8 mouse cellular contexts compared by ENCODE assay signal in genomic region chr14:54528007-54528393, GRCm38 (mm10). TPM values are rescaled to one million over a fixed set of nuclear protein-coding genes. Genes with fewer than 3 reads are reported as not detected.
DNase-seq lines count a peak whose midpoint lies in the region; ATAC-seq and TF ChIP-seq lines count a peak whose summit lies in the region.

No protein-coding gene starts in this region.

- no peaks in the 10 kb centered on the region for H3K27me3 ChIP-seq in kidney, embryonic 14.5 days (ENCODE audit: control insufficient read depth, insufficient read depth, low read length)
- no peaks in the 10 kb centered on the region for H3K27me3 ChIP-seq in embryonic facial prominence, embryonic 15.5 days
- no peaks in the 10 kb centered on the region for H3K27me3 ChIP-seq in hindbrain, embryonic 14.5 days (ENCODE audit: control insufficient read depth, insufficient read depth, low read length)
- H3K27me3 ChIP-seq in myocyte (ENCODE audit: control insufficient read depth, insufficient read depth, insufficient read length): no peaks in the 10 kb centered on the region

- peaks cover 12% of the 10 kb centered on the region; the same call in 1 of the 2 replicates for H3K4me1 ChIP-seq in kidney, embryonic 14.5 days (ENCODE audit: control insufficient read depth, insufficient read depth, low read length)
- peaks cover 18% of the 10 kb centered on the region for H3K4me1 ChIP-seq in embryonic facial prominence, embryonic 15.5 days
- H3K4me1 ChIP-seq in hindbrain, embryonic 14.5 days (replicated peaks; ENCODE audit: control insufficient read depth, insufficient read depth, low read length): no peaks in the 10 kb centered on the region; the same call in none of the 2 replicates

- H3K4me2 ChIP-seq in kidney, embryonic 14.5 days (replicated peaks; ENCODE audit: low read depth, low read length): peak overlapping the region; percentile 65; the same call in 1 of the 2 replicates
- peak overlapping the region; percentile 64 for H3K4me2 ChIP-seq in embryonic facial prominence, embryonic 15.5 days (replicated peaks)
- peak overlapping the region; percentile 73 for H3K4me2 ChIP-seq in hindbrain, embryonic 14.5 days (replicated peaks)
- H3K4me2 ChIP-seq in myocyte (ENCODE audit: low read depth): peak overlapping the region; percentile 68

- no peak for DNase-seq in kidney, adult 11 months
- no peak for DNase-seq in hindbrain, embryonic 14.5 days (ENCODE audit: low spot score)
- DNase-seq in ovary, postnatal 10 days (ENCODE audit: low spot score): no peak
- DNase-seq in retina, postnatal 1 day: no peak

- H3K27ac ChIP-seq in kidney, embryonic 14.5 days (ENCODE audit: low read depth, low read length): no peak overlapping the region
- 0 out of 2 replicates have a peak overlapping the region, but pooled peaks have one; percentile 22 for H3K27ac ChIP-seq in embryonic facial prominence, embryonic 15.5 days (replicated peaks)
- peak overlapping the region; percentile 87 for H3K27ac ChIP-seq in hindbrain, embryonic 14.5 days

- H3K4me3 ChIP-seq in kidney, embryonic 14.5 days (ENCODE audit: low read length): no peak overlapping the region
- peak overlapping the region; percentile 38 for H3K4me3 ChIP-seq in embryonic facial prominence, embryonic 15.5 days (replicated peaks)
- no peak overlapping the region for H3K4me3 ChIP-seq in hindbrain, embryonic 14.5 days (replicated peaks; ENCODE audit: low read length)
- H3K4me3 ChIP-seq in myocyte: no peak overlapping the region

- no peak for TF ChIP-seq POLR2A in myocyte (IDR thresholded peaks at IDR 0.05; ENCODE audit: insufficient read length, low read depth)

- no peaks in the 10 kb centered on the region for H3K9me3 ChIP-seq in kidney, embryonic 14.5 days (ENCODE audit: control insufficient read depth, low read length)
- no peaks in the 10 kb centered on the region for H3K9me3 ChIP-seq in embryonic facial prominence, embryonic 15.5 days (replicated peaks)
- no peaks in the 10 kb centered on the region for H3K9me3 ChIP-seq in hindbrain, embryonic 14.5 days (ENCODE audit: control insufficient read depth, low read length)

- 20% methylated on average over 5 of the region's 5 CpGs for WGBS in kidney, embryonic 14.5 days
- 12% methylated on average over 5 of the region's 5 CpGs for WGBS in embryonic facial prominence, embryonic 15.5 days
- 27% methylated on average over 5 of the region's 5 CpGs for WGBS in hindbrain, embryonic 14.5 days

- no peaks in the 10 kb centered on the region for H3K36me3 ChIP-seq in kidney, embryonic 14.5 days (ENCODE audit: control insufficient read depth, insufficient read depth, low read length)
- H3K36me3 ChIP-seq in embryonic facial prominence, embryonic 15.5 days: no peaks in the 10 kb centered on the region
- H3K36me3 ChIP-seq in hindbrain, embryonic 14.5 days (replicated peaks; ENCODE audit: control insufficient read depth, insufficient read depth): no peaks in the 10 kb centered on the region
- H3K36me3 ChIP-seq in myocyte (ENCODE audit: control insufficient read depth, insufficient read depth): no peaks in the 10 kb centered on the region

- 0 out of 2 replicates have a peak, but pooled peaks have one; percentile 26 for ATAC-seq in kidney, embryonic 14.5 days (ENCODE audit: low FRiP score, low TSS enrichment)
- ATAC-seq in embryonic facial prominence, embryonic 15.5 days (ENCODE audit: insufficient number of reproducible peaks, low FRiP score, low TSS enrichment, low read depth): no peak
- ATAC-seq in hindbrain, embryonic 14.5 days (ENCODE audit: low FRiP score): peak; percentile 21; the same call in 1 of the 2 replicates
- no peak for ATAC-seq in activated CD4-positive, CD25-positive, alpha-beta regulatory T cell, adult 4 months

- H3K9ac ChIP-seq in kidney, embryonic 14.5 days (ENCODE audit: low read depth, low read length): 0 out of 2 replicates have a peak overlapping the region, but pooled peaks have one; percentile 42
- H3K9ac ChIP-seq in embryonic facial prominence, embryonic 15.5 days: no peak overlapping the region
- H3K9ac ChIP-seq in hindbrain, embryonic 14.5 days: peak overlapping the region; percentile 71; the same call in 1 of the 2 replicates

- no peaks in the 10 kb centered on the region for H3K79me2 ChIP-seq in myocyte (ENCODE audit: control insufficient read depth, insufficient read depth)

- H3ac ChIP-seq in myocyte (ENCODE audit: control insufficient read depth, insufficient read length): no peak overlapping the region

TF ChIP-seq in myocyte, 11 proteins besides CTCF, POLR2A, EP300 and RAD21:
- TF ChIP-seq POLR2AphosphoS2 (IDR thresholded peaks at IDR 0.05; ENCODE audit: insufficient read length, low read depth) (no peak), E2F4 (IDR thresholded peaks at IDR 0.05; ENCODE audit: insufficient read depth) (no peak), CEBPB (IDR thresholded peaks at IDR 0.05; ENCODE audit: insufficient read depth, poor library complexity, severe bottlenecking) (no peak), MYOG (IDR thresholded peaks at IDR 0.05; ENCODE audit: control insufficient read depth in 1 of 3, insufficient read depth in 1 of 3, insufficient read length in 2 of 3, low read depth in 2 of 3) (no peak), TCF3 (IDR thresholded peaks at IDR 0.05; ENCODE audit: insufficient read length, low read depth) (no peak), MYOD1 (IDR thresholded peaks at IDR 0.05; ENCODE audit: control insufficient read depth in 1 of 3, insufficient read length in 2 of 3, low read depth in 2 of 3) (no peak), TCF12 (IDR thresholded peaks at IDR 0.05; ENCODE audit: insufficient read depth, poor library complexity, severe bottlenecking) (no peak), MAX (IDR thresholded peaks at IDR 0.05; ENCODE audit: low read depth) (no peak), USF1 (IDR thresholded peaks at IDR 0.05; ENCODE audit: low read depth) (no peak), SRF (IDR thresholded peaks at IDR 0.05; ENCODE audit: control insufficient read depth, insufficient read length, low read depth) (no peak), REST (IDR thresholded peaks at IDR 0.05; ENCODE audit: insufficient read depth, insufficient read length) (no peak)

RNA-seq across cellular contexts. Expression of gene Prmt5, which starts 10.7 kb away (rescaled TPM):
- 87.5 and 108 TPM in 2 replicates for polyA plus RNA-seq in kidney, embryonic 14.5 days (2014; fragmentation: Nextera tagmentation; extraction: Ambion mirVana)
- polyA plus RNA-seq in embryonic facial prominence, embryonic 15.5 days (2015; fragmentation: Nextera tagmentation; extraction: Ambion mirVana): 71.2 and 74.9 TPM in 2 replicates
- 90.0 and 99.7 TPM in 2 replicates for polyA plus RNA-seq in hindbrain, embryonic 14.5 days (2014; fragmentation: Nextera tagmentation; extraction: Ambion mirVana)
- 140 TPM for polyA plus RNA-seq in myocyte (2012; fragmentation: generic; extraction: Trizol)
- 10 to 100 TPM; 31.4 to 32.9 TPM for polyA plus RNA-seq in activated CD4-positive, CD25-positive, alpha-beta regulatory T cell, adult 4 months (2017; shearing (Covaris generic))

RNA-seq across cellular contexts. Expression of gene Haus4, which starts 26.4 kb away (rescaled TPM):
- 56.3 and 60.9 TPM in 2 replicates for polyA plus RNA-seq in kidney, embryonic 14.5 days (2014; fragmentation: Nextera tagmentation; extraction: Ambion mirVana)
- polyA plus RNA-seq in embryonic facial prominence, embryonic 15.5 days (2015; fragmentation: Nextera tagmentation; extraction: Ambion mirVana): 49.8 and 52.3 TPM in 2 replicates
- polyA plus RNA-seq in hindbrain, embryonic 14.5 days (2014; fragmentation: Nextera tagmentation; extraction: Ambion mirVana): 15.3 and 15.7 TPM in 2 replicates
- polyA plus RNA-seq in myocyte (2012; fragmentation: generic; extraction: Trizol): 23.5 TPM
- polyA plus RNA-seq in activated CD4-positive, CD25-positive, alpha-beta regulatory T cell, adult 4 months (2017; shearing (Covaris generic)): 10 to 100 TPM; 30.2 to 33.5 TPM

RNA-seq across cellular contexts. Expression of gene Ajuba, which starts 49.4 kb away (rescaled TPM):
- 17.4 and 32.2 TPM in 2 replicates for polyA plus RNA-seq in kidney, embryonic 14.5 days (2014; fragmentation: Nextera tagmentation; extraction: Ambion mirVana)
- polyA plus RNA-seq in embryonic facial prominence, embryonic 15.5 days (2015; fragmentation: Nextera tagmentation; extraction: Ambion mirVana): 49.4 and 60.2 TPM in 2 replicates
- polyA plus RNA-seq in hindbrain, embryonic 14.5 days (2014; fragmentation: Nextera tagmentation; extraction: Ambion mirVana): 3.2 and 5.0 TPM in 2 replicates
- polyA plus RNA-seq in myocyte (2012; fragmentation: generic; extraction: Trizol): 30.8 TPM
- polyA plus RNA-seq in activated CD4-positive, CD25-positive, alpha-beta regulatory T cell, adult 4 months (2017; shearing (Covaris generic)): under 1 TPM in 1 of 2 experiments, not detected in 1; 0.20 TPM

RNA-seq across cellular contexts. Expression of gene Rem2, which starts 52.1 kb away (rescaled TPM):
- 6.1 and 6.9 TPM in 2 replicates for polyA plus RNA-seq in kidney, embryonic 14.5 days (2014; fragmentation: Nextera tagmentation; extraction: Ambion mirVana)
- polyA plus RNA-seq in embryonic facial prominence, embryonic 15.5 days (2015; fragmentation: Nextera tagmentation; extraction: Ambion mirVana): 3.4 and 3.9 TPM in 2 replicates
- polyA plus RNA-seq in hindbrain, embryonic 14.5 days (2014; fragmentation: Nextera tagmentation; extraction: Ambion mirVana): 32.5 and 41.1 TPM in 2 replicates
- 0.20 TPM for polyA plus RNA-seq in myocyte (2012; fragmentation: generic; extraction: Trizol)
- polyA plus RNA-seq in activated CD4-positive, CD25-positive, alpha-beta regulatory T cell, adult 4 months (2017; shearing (Covaris generic)): under 1 TPM; 0.57 TPM

Comparison
In these comparisons a context has a peak if more than half of its experiments do, and no peak if none do; other contexts are left out.
1. ATAC-seq: peak in kidney, embryonic 14.5 days (single experiment) and hindbrain, embryonic 14.5 days (single experiment); none in embryonic facial prominence, embryonic 15.5 days (single experiment) and activated CD4-positive, CD25-positive, alpha-beta regulatory T cell, adult 4 months (single experiment).
2. Peak in every context shown above with its lines, with median percentiles within 50 percentile points of each other: H3K4me2 ChIP-seq.